Mouse (Mus musculus): ENCODE results near the gene Orc6.

DNA sequence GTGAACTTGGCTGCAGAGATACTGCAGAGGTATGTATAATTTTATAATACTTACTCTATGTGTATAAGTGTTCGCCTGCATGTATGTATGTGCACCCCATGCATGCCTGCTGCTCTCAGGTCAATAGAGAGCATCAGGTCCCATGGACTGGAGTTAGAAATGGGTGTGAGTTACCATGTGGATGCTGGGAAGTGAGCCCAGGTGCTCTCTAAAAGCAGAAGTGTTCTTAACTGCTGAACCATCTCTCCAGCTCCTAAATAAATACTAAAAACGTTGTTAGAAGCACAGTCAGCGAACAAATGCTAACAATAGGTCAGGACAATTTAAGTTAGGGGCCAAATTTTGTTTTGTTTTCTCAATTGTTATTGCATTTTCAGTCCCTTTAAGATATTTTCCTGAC is 3.5 kb downstream of the Orc6 start:
- TF ChIP-seq CTCF (IDR thresholded peaks at IDR 0.05; ENCODE audit: extremely low read depth, insufficient read depth, insufficient read length, insufficient replicate concordance) (no peak), POLR2A (IDR thresholded peaks at IDR 0.05; ENCODE audit: low read depth, low read length) (no peak)
